Mouse (Mus musculus): ENCODE results near the gene 1810009J06Rik. TPM values are rescaled to one million over a fixed set of nuclear protein-coding genes. Genes with fewer than 3 reads are reported as not detected.
A peak's percentile ranks its signal among the peaks of the same experiment; 100 is the strongest.
"Not testable (repeated sequence)": the region's sequence is repeated elsewhere in the genome, so short reads cannot be mapped to it uniquely, and the experiment has no call there.

The 1810009J06Rik gene
- not detected in 2 replicates for polyA plus RNA-seq (2014; fragmentation: Nextera tagmentation; extraction: Ambion mirVana)

GRCm38 (mm10) chr6:40964454-40964853 is at the start of gene 1810009J06Rik:
TSS of gene 1810009J06Rik (plus strand) at chr6:40964754.
- H3K9ac ChIP-seq; H3K36me3 ChIP-seq (replicated peaks; ENCODE audit: control insufficient read depth, insufficient read depth); H3K27ac ChIP-seq; H3K27me3 ChIP-seq (ENCODE audit: control insufficient read depth, insufficient read depth, low read length); H3K4me2 ChIP-seq (replicated peaks); ATAC-seq (ENCODE audit: low FRiP score); H3K9me3 ChIP-seq (ENCODE audit: control insufficient read depth, low read length); DNase-seq (ENCODE audit: low spot score); H3K4me3 ChIP-seq (replicated peaks; ENCODE audit: low read length); H3K4me1 ChIP-seq (replicated peaks; ENCODE audit: control insufficient read depth, insufficient read depth, low read length): not testable (repeated sequence)
- WGBS: 95% methylated on average over 2 of the region's 2 CpGs

GRCm38 (mm10) chr6:40919954-40920353 is 44.6 kb upstream of the 1810009J06Rik start:
- no peak for ATAC-seq (ENCODE audit: low FRiP score)
- H3K4me3 ChIP-seq (replicated peaks; ENCODE audit: low read length): no peak overlapping the region
- no peak overlapping the region for H3K27ac ChIP-seq
- 90% methylated on average over 4 of the region's 4 CpGs for WGBS
- H3K4me2 ChIP-seq (replicated peaks): no peak overlapping the region
- H3K4me1 ChIP-seq (replicated peaks; ENCODE audit: control insufficient read depth, insufficient read depth, low read length): no peaks in the 10 kb centered on the region
- H3K36me3 ChIP-seq (replicated peaks; ENCODE audit: control insufficient read depth, insufficient read depth): no peaks in the 10 kb centered on the region
- no peaks in the 10 kb centered on the region for H3K27me3 ChIP-seq (ENCODE audit: control insufficient read depth, insufficient read depth, low read length)
- no peak overlapping the region for H3K9ac ChIP-seq
- H3K9me3 ChIP-seq (ENCODE audit: control insufficient read depth, low read length): no peaks in the 10 kb centered on the region
- DNase-seq (ENCODE audit: low spot score): no peak

- no peak for ATAC-seq (ENCODE audit: low FRiP score)
- no peak within 1 kb of the TSS for H3K9ac ChIP-seq
- no peak within 1 kb of the TSS for H3K4me2 ChIP-seq (replicated peaks)
- H3K36me3 ChIP-seq (replicated peaks; ENCODE audit: control insufficient read depth, insufficient read depth): no peaks in the 10 kb centered on the region
- DNase-seq (ENCODE audit: low spot score): no peak
- H3K27ac ChIP-seq: no peak within 1 kb of the TSS
- H3K4me3 ChIP-seq (replicated peaks; ENCODE audit: low read length): no peak within 1 kb of the TSS
- H3K4me1 ChIP-seq (replicated peaks; ENCODE audit: control insufficient read depth, insufficient read depth, low read length): no peaks in the 10 kb centered on the region
- no peaks in the 10 kb centered on the region for H3K9me3 ChIP-seq (ENCODE audit: control insufficient read depth, low read length)
- 95% methylated on average over 10 of the region's 10 CpGs for WGBS
- H3K27me3 ChIP-seq (ENCODE audit: control insufficient read depth, insufficient read depth, low read length): no peaks in the 10 kb centered on the region
Measured at GRCm38 (mm10) chr6:40940457-40940856, 24.1 kb upstream of the 1810009J06Rik start, which contains the start of gene 1700074P13Rik. TSS of gene 1700074P13Rik (minus strand) at chr6:40940557.

GRCm38 (mm10) chr6:40951770-40952169 is 12.8 kb upstream of the 1810009J06Rik start, which contains the start of gene Gm4744:
TSS of gene Gm4744 (minus strand) at chr6:40951870.
- Histone ChIP-seq H3K4me2 (replicated peaks) (no peak within 1 kb of the TSS), H3K27me3 (ENCODE audit: control insufficient read depth, insufficient read depth, low read length) (no peaks in the 10 kb centered on the region)
- DNase-seq (ENCODE audit: low spot score): no peak

GRCm38 (mm10) chr6:40953716-40954115 is 10.8 kb upstream of the 1810009J06Rik start:
- WGBS: 84% methylated on average over 2 of the region's 2 CpGs
- Histone ChIP-seq H3K9ac (no peak overlapping the region), H3K27ac (no peak overlapping the region), H3K4me1 (replicated peaks; ENCODE audit: control insufficient read depth, insufficient read depth, low read length) (no peaks in the 10 kb centered on the region), H3K36me3 (replicated peaks; ENCODE audit: control insufficient read depth, insufficient read depth) (no peaks in the 10 kb centered on the region), H3K4me2 (replicated peaks) (no peak overlapping the region), H3K27me3 (ENCODE audit: control insufficient read depth, insufficient read depth, low read length) (no peaks in the 10 kb centered on the region), H3K9me3 (ENCODE audit: control insufficient read depth, low read length) (0 out of 2 replicates have a peak, but pooled peaks cover 7% of the 10 kb centered on the region), H3K4me3 (replicated peaks; ENCODE audit: low read length) (no peak overlapping the region)
- no peak for ATAC-seq (ENCODE audit: low FRiP score)
- DNase-seq (ENCODE audit: low spot score): peak; percentile 14

More at GRCm38 (mm10) chr6:40951770-40952169, 12.8 kb upstream of the 1810009J06Rik start, which contains the start of gene Gm4744:
- no peaks in the 10 kb centered on the region for H3K36me3 ChIP-seq (replicated peaks; ENCODE audit: control insufficient read depth, insufficient read depth)
- H3K9me3 ChIP-seq (ENCODE audit: control insufficient read depth, low read length): no peaks in the 10 kb centered on the region
- H3K4me3 ChIP-seq (replicated peaks; ENCODE audit: low read length): no peak within 1 kb of the TSS
- no peak for ATAC-seq (ENCODE audit: low FRiP score)
- H3K9ac ChIP-seq: no peak within 1 kb of the TSS
- no peak within 1 kb of the TSS for H3K27ac ChIP-seq
- no peaks in the 10 kb centered on the region for H3K4me1 ChIP-seq (replicated peaks; ENCODE audit: control insufficient read depth, insufficient read depth, low read length)

GRCm38 (mm10) chr6:40999379-40999778 is 34.8 kb downstream of the 1810009J06Rik start, which contains the start of gene Gm2663:
TSS of gene Gm2663 (minus strand) at chr6:40999479.
- not testable (repeated sequence) for H3K27ac ChIP-seq; DNase-seq (ENCODE audit: low spot score); H3K4me3 ChIP-seq (replicated peaks; ENCODE audit: low read length); H3K4me2 ChIP-seq (replicated peaks); H3K9me3 ChIP-seq (ENCODE audit: control insufficient read depth, low read length); ATAC-seq (ENCODE audit: low FRiP score); H3K9ac ChIP-seq; H3K36me3 ChIP-seq (replicated peaks; ENCODE audit: control insufficient read depth, insufficient read depth); H3K27me3 ChIP-seq (ENCODE audit: control insufficient read depth, insufficient read depth, low read length); H3K4me1 ChIP-seq (replicated peaks; ENCODE audit: control insufficient read depth, insufficient read depth, low read length)

GRCm38 (mm10) chr6:41015065-41015464 is 50.5 kb downstream of the 1810009J06Rik start:
- WGBS: 72% methylated on average over 4 of the region's 4 CpGs
- Histone ChIP-seq H3K4me3 (replicated peaks; ENCODE audit: low read length) (no peak overlapping the region), H3K36me3 (replicated peaks; ENCODE audit: control insufficient read depth, insufficient read depth) (no peaks in the 10 kb centered on the region), H3K9ac (no peak overlapping the region), H3K27me3 (ENCODE audit: control insufficient read depth, insufficient read depth, low read length) (no peaks in the 10 kb centered on the region), H3K27ac (no peak overlapping the region), H3K9me3 (ENCODE audit: control insufficient read depth, low read length) (no peaks in the 10 kb centered on the region), H3K4me1 (replicated peaks; ENCODE audit: control insufficient read depth, insufficient read depth, low read length) (no peaks in the 10 kb centered on the region), H3K4me2 (replicated peaks) (no peak overlapping the region)
- peak; percentile 48; the same call in 1 of the 2 replicates for ATAC-seq (ENCODE audit: low FRiP score)
- no peak for DNase-seq (ENCODE audit: low spot score)

Other genes starting within 250 kb of the 1810009J06Rik start
- not detected in 2 replicates for gene Moxd2, start 77.3 kb upstream of the 1810009J06Rik start, polyA plus RNA-seq (2014; fragmentation: Nextera tagmentation; extraction: Ambion mirVana)
- gene Prss58, start 64.4 kb upstream of the 1810009J06Rik start, polyA plus RNA-seq (2014; fragmentation: Nextera tagmentation; extraction: Ambion mirVana): not detected in 2 replicates
- not detected in 2 replicates for gene 1700074P13Rik, start 24.2 kb upstream of the 1810009J06Rik start, polyA plus RNA-seq (2014; fragmentation: Nextera tagmentation; extraction: Ambion mirVana)
- not detected in 2 replicates for gene Gm4744, start 12.9 kb upstream of the 1810009J06Rik start, polyA plus RNA-seq (2014; fragmentation: Nextera tagmentation; extraction: Ambion mirVana)
- not detected in 2 replicates for gene Gm2663, start 34.7 kb downstream of the 1810009J06Rik start, polyA plus RNA-seq (2014; fragmentation: Nextera tagmentation; extraction: Ambion mirVana)
- not detected in 2 replicates for gene 2210010C04Rik, start 70.8 kb downstream of the 1810009J06Rik start, polyA plus RNA-seq (2014; fragmentation: Nextera tagmentation; extraction: Ambion mirVana)